Comparison of ENCODE assay signal across 15 mouse cellular contexts in genomic region chr7:143401429-143402016, GRCm38 (mm10). TPM values are rescaled to one million over a fixed set of nuclear protein-coding genes. Genes with fewer than 3 reads are reported as not detected.
DNase-seq lines count a peak whose midpoint lies in the region; ATAC-seq and TF ChIP-seq lines count a peak whose summit lies in the region.
"Had no signal": no experiment of that assay in that cellular context is flagged by ENCODE, and none has a peak within 500 bp of the region (broad histone marks: within the 10 kb centered on the region; RNA-seq: fewer than 3 reads in every experiment).

No protein-coding gene starts in this region.

- H3K36me3 ChIP-seq in intestine, embryonic 16.5 days (ENCODE audit: control insufficient read depth, insufficient read depth, low read length) = no peaks in the 10 kb centered on the region
- H3K36me3 ChIP-seq in intestine, embryonic 15.5 days = no peaks in the 10 kb centered on the region
- H3K36me3 ChIP-seq in midbrain, embryonic 10.5 days = no peaks in the 10 kb centered on the region
- no peaks in the 10 kb centered on the region for H3K36me3 ChIP-seq in midbrain, embryonic 14.5 days (ENCODE audit: control insufficient read depth, insufficient read depth, low read length)
- no peaks in the 10 kb centered on the region for H3K36me3 ChIP-seq in limb, embryonic 13.5 days
- no peaks in the 10 kb centered on the region for H3K36me3 ChIP-seq in myocyte (ENCODE audit: control insufficient read depth, insufficient read depth)
- H3K36me3 ChIP-seq: embryonic facial prominence, embryonic 13.5 days had no signal

- H3K4me1 ChIP-seq in intestine, embryonic 16.5 days (ENCODE audit: control insufficient read depth, insufficient read depth, low read length) = peaks cover 25% of the 10 kb centered on the region
- H3K4me1 ChIP-seq in intestine, embryonic 15.5 days (replicated peaks) = peaks cover 12% of the 10 kb centered on the region
- H3K4me1 ChIP-seq in midbrain, embryonic 10.5 days = peaks cover 20% of the 10 kb centered on the region
- peaks cover 8% of the 10 kb centered on the region for H3K4me1 ChIP-seq in midbrain, embryonic 14.5 days (ENCODE audit: control insufficient read depth, insufficient read depth, low read length)
- peaks cover 23% of the 10 kb centered on the region for H3K4me1 ChIP-seq in limb, embryonic 13.5 days

- H3K9ac ChIP-seq in intestine, embryonic 16.5 days (ENCODE audit: low read depth, low read length) = no peak overlapping the region
- no peak overlapping the region for H3K9ac ChIP-seq in intestine, embryonic 15.5 days
- no peak overlapping the region for H3K9ac ChIP-seq in midbrain, embryonic 14.5 days (replicated peaks; ENCODE audit: low read length)
- 0 out of 2 replicates have a peak overlapping the region, but pooled peaks have one; percentile 31 for H3K9ac ChIP-seq in limb, embryonic 13.5 days
- H3K9ac ChIP-seq: embryonic facial prominence, embryonic 13.5 days had no signal

- no peak for DNase-seq in midbrain, embryonic 10.5 days (ENCODE audit: low spot score)
- DNase-seq in midbrain, embryonic 14.5 days = no peak
- DNase-seq in left cerebral cortex, adult 8-10 months (ENCODE audit: low spot score in 2 of 2) = no peak
- no peak for DNase-seq in embryo, embryonic 9.5 days (ENCODE audit: extremely low spot score)
- DNase-seq: cerebellum, adult 9-10 months; kidney, postnatal 4 days; layer of hippocampus, adult 9-11 months; right cerebral cortex, postnatal 25 days; thymus, adult 2 months had no signal

- H3K27me3 ChIP-seq in intestine, embryonic 16.5 days (replicated peaks; ENCODE audit: control insufficient read depth, insufficient read depth, low read length) = no peaks in the 10 kb centered on the region
- no peaks in the 10 kb centered on the region for H3K27me3 ChIP-seq in intestine, embryonic 15.5 days (replicated peaks)
- H3K27me3 ChIP-seq in midbrain, embryonic 10.5 days (ENCODE audit: low read depth, poor library complexity, severe bottlenecking) = 0 out of 2 replicates have a peak, but pooled peaks cover 7% of the 10 kb centered on the region
- no peaks in the 10 kb centered on the region for H3K27me3 ChIP-seq in midbrain, embryonic 14.5 days (ENCODE audit: control insufficient read depth, insufficient read depth, low read length)
- H3K27me3 ChIP-seq in limb, embryonic 13.5 days = no peaks in the 10 kb centered on the region
- H3K27me3 ChIP-seq in myocyte (ENCODE audit: control insufficient read depth, insufficient read depth, insufficient read length) = peaks cover 6% of the 10 kb centered on the region
- H3K27me3 ChIP-seq: embryonic facial prominence, embryonic 13.5 days had no signal

- 62% methylated on average over 5 of the region's 5 CpGs for WGBS in intestine, embryonic 16.5 days
- WGBS in intestine, embryonic 15.5 days = 55% methylated on average over 5 of the region's 5 CpGs
- WGBS in midbrain, embryonic 10.5 days = 73% methylated on average over 5 of the region's 5 CpGs
- 68% methylated on average over 5 of the region's 5 CpGs for WGBS in midbrain, embryonic 14.5 days
- WGBS in limb, embryonic 13.5 days = 37% methylated on average over 5 of the region's 5 CpGs

- no peak for TF ChIP-seq POLR2A in myocyte (IDR thresholded peaks at IDR 0.05; ENCODE audit: insufficient read length, low read depth)

- no peak overlapping the region for H3K4me2 ChIP-seq in intestine, embryonic 16.5 days (ENCODE audit: low read depth, low read length)
- H3K4me2 ChIP-seq in intestine, embryonic 15.5 days (replicated peaks) = no peak overlapping the region
- no peak overlapping the region for H3K4me2 ChIP-seq in midbrain, embryonic 14.5 days (ENCODE audit: low read length)
- no peak overlapping the region for H3K4me2 ChIP-seq in limb, embryonic 13.5 days (replicated peaks)
- H3K4me2 ChIP-seq in myocyte (ENCODE audit: low read depth) = no peak overlapping the region
- H3K4me2 ChIP-seq: embryonic facial prominence, embryonic 13.5 days had no signal

- no peaks in the 10 kb centered on the region for H3K9me3 ChIP-seq in intestine, embryonic 16.5 days (ENCODE audit: control insufficient read depth, low read length)
- H3K9me3 ChIP-seq in intestine, embryonic 15.5 days = no peaks in the 10 kb centered on the region
- H3K9me3 ChIP-seq in midbrain, embryonic 10.5 days (replicated peaks) = no peaks in the 10 kb centered on the region
- no peaks in the 10 kb centered on the region for H3K9me3 ChIP-seq in midbrain, embryonic 14.5 days (ENCODE audit: control insufficient read depth, low read length)
- H3K9me3 ChIP-seq in limb, embryonic 13.5 days = no peaks in the 10 kb centered on the region
- H3K9me3 ChIP-seq: embryonic facial prominence, embryonic 13.5 days had no signal

- no peak overlapping the region for H3K27ac ChIP-seq in intestine, embryonic 16.5 days (ENCODE audit: low read length)
- H3K27ac ChIP-seq in intestine, embryonic 15.5 days = no peak overlapping the region
- H3K27ac ChIP-seq in midbrain, embryonic 10.5 days (replicated peaks) = peak overlapping the region; percentile 56; the same call in 1 of the 2 replicates
- H3K27ac ChIP-seq in midbrain, embryonic 14.5 days (replicated peaks; ENCODE audit: low read depth, low read length) = no peak overlapping the region
- no peak overlapping the region for H3K27ac ChIP-seq in limb, embryonic 13.5 days
- H3K27ac ChIP-seq: embryonic facial prominence, embryonic 13.5 days had no signal

- ATAC-seq in intestine, embryonic 16.5 days = 0 out of 2 replicates have a peak, but pooled peaks have one; percentile 9
- ATAC-seq in intestine, embryonic 15.5 days = no peak
- no peak for ATAC-seq in midbrain, embryonic 14.5 days (ENCODE audit: low FRiP score, low TSS enrichment)
- peak; percentile 87 for ATAC-seq in limb, embryonic 13.5 days (ENCODE audit: low FRiP score, low read depth)
- ATAC-seq: midbrain, embryonic 16.5 days had no signal

- H3K4me3 ChIP-seq in intestine, embryonic 16.5 days (ENCODE audit: low read length) = no peak overlapping the region
- H3K4me3 ChIP-seq in intestine, embryonic 15.5 days (replicated peaks) = no peak overlapping the region
- no peak overlapping the region for H3K4me3 ChIP-seq in midbrain, embryonic 10.5 days
- H3K4me3 ChIP-seq in midbrain, embryonic 14.5 days (replicated peaks; ENCODE audit: low read depth, low read length) = no peak overlapping the region
- no peak overlapping the region for H3K4me3 ChIP-seq in limb, embryonic 13.5 days
- no peak overlapping the region for H3K4me3 ChIP-seq in myocyte
- H3K4me3 ChIP-seq: embryonic facial prominence, embryonic 13.5 days had no signal

- no peak overlapping the region for H3ac ChIP-seq in myocyte (ENCODE audit: control insufficient read depth, insufficient read length)

- H3K79me2 ChIP-seq in myocyte (ENCODE audit: control insufficient read depth, insufficient read depth) = no peaks in the 10 kb centered on the region

TF ChIP-seq in myocyte, 11 proteins besides CTCF, POLR2A, EP300 and RAD21:
- TF ChIP-seq MAX (IDR thresholded peaks at IDR 0.05; ENCODE audit: low read depth) (no peak), MYOD1 (IDR thresholded peaks at IDR 0.05; ENCODE audit: control insufficient read depth in 1 of 3, insufficient read length in 2 of 3, low read depth in 2 of 3) (peak in 2 of 3 experiments; percentile 77 to 86), REST (IDR thresholded peaks at IDR 0.05; ENCODE audit: insufficient read depth, insufficient read length) (no peak), MYOG (IDR thresholded peaks at IDR 0.05; ENCODE audit: control insufficient read depth in 1 of 3, insufficient read depth in 1 of 3, insufficient read length in 2 of 3, low read depth in 2 of 3) (peak in 2 of 3 experiments; percentile 97 to 98), SRF (IDR thresholded peaks at IDR 0.05; ENCODE audit: control insufficient read depth, insufficient read length, low read depth) (no peak), E2F4 (IDR thresholded peaks at IDR 0.05; ENCODE audit: insufficient read depth) (no peak), TCF3 (IDR thresholded peaks at IDR 0.05; ENCODE audit: insufficient read length, low read depth) (peak; percentile 90), TCF12 (IDR thresholded peaks at IDR 0.05; ENCODE audit: insufficient read depth, poor library complexity, severe bottlenecking) (peak; percentile 56)

RNA-seq across cellular contexts. Expression of gene Cdkn1c, which starts 59.3 kb away (rescaled TPM):
- 522 and 653 TPM in 2 replicates for polyA plus RNA-seq in intestine, embryonic 16.5 days (2015; fragmentation: Nextera tagmentation; extraction: Ambion mirVana)
- 672 and 702 TPM in 2 replicates for polyA plus RNA-seq in intestine, embryonic 15.5 days (2015; fragmentation: Nextera tagmentation; extraction: Ambion mirVana)
- 329 and 443 TPM in 2 replicates for polyA plus RNA-seq in midbrain, embryonic 10.5 days (2016; fragmentation: Nextera tagmentation; extraction: Ambion mirVana)
- 271 and 417 TPM in 2 replicates for polyA plus RNA-seq in midbrain, embryonic 14.5 days (2014; fragmentation: Nextera tagmentation; extraction: Ambion mirVana)
- 1,335 and 1,388 TPM in 2 replicates for polyA plus RNA-seq in limb, embryonic 13.5 days (2015; fragmentation: Nextera tagmentation; extraction: Ambion mirVana)
- polyA plus RNA-seq in myocyte (2012; fragmentation: generic; extraction: Trizol) = 35.7 TPM
- 10 to 100 TPM; 16.4 to 17.3 (median 16.9) TPM for total RNA-seq in left cerebral cortex, adult 8-10 months (2022)

Comparison
In these comparisons a context has a peak if more than half of its experiments do, and no peak if none do; other contexts are left out.
1. ATAC-seq: peak in intestine, embryonic 16.5 days (single experiment) and limb, embryonic 13.5 days (single experiment); none in intestine, embryonic 15.5 days (single experiment) and midbrain, embryonic 14.5 days (single experiment).